Mouse (Mus musculus): ENCODE results near the gene Tnfsf13. TPM values are rescaled to one million over a fixed set of nuclear protein-coding genes. Genes with fewer than 3 reads are reported as not detected.

The Tnfsf13 gene
- total and polyA plus RNA-seq, 2 experiments, result 1.1 to 1.4 TPM

GRCm38 (mm10) chr11:69670786-69671725, 14.5 kb downstream of the Tnfsf13 start:
- H3K4me1 ChIP-seq (ENCODE audit: control insufficient read depth, insufficient read depth, low read length), result peaks cover 9% of the 10 kb centered on the region
- TF ChIP-seq CTCF (IDR thresholded peaks at IDR 0.05; ENCODE audit: low read depth, low read length) (no peak), POLR2A (IDR thresholded peaks at IDR 0.05; ENCODE audit: extremely low read depth, insufficient read depth, low read length) (peak; percentile 70)
- H3K79me2 ChIP-seq (ENCODE audit: control insufficient read depth, insufficient read depth, low read length), result peaks cover 10% of the 10 kb centered on the region; the same call in 1 of the 2 replicates
- H3K27ac ChIP-seq (replicated peaks; ENCODE audit: insufficient read depth, low read depth, low read length), result peak overlapping the region; percentile 95
- H3K36me3 ChIP-seq (ENCODE audit: control insufficient read depth, insufficient read depth, low read length), result peaks cover 49% of the 10 kb centered on the region
- peak; percentile 81 for DNase-seq (ENCODE audit: extremely low read depth, low read depth, low spot score)
- WGBS, result under 1% methylated on average over 59 of the region's 61 CpGs
- peak overlapping the region; percentile 99 for H3K9ac ChIP-seq (ENCODE audit: low read depth, low read length)
- peak overlapping the region; percentile 98 for H3K4me3 ChIP-seq (ENCODE audit: insufficient read depth, low read depth, low read length)
- no peaks in the 10 kb centered on the region for H3K27me3 ChIP-seq (ENCODE audit: control insufficient read depth, insufficient read depth, low read length)

- H3K27ac ChIP-seq (replicated peaks; ENCODE audit: insufficient read depth, low read depth, low read length), result no peak overlapping the region
- H3K9ac ChIP-seq (ENCODE audit: low read depth, low read length), result no peak overlapping the region
- no peak overlapping the region for H3K4me3 ChIP-seq (ENCODE audit: insufficient read depth, low read depth, low read length)
- WGBS, result 89% methylated on average over 3 of the region's 3 CpGs
- H3K4me1 ChIP-seq (ENCODE audit: control insufficient read depth, insufficient read depth, low read length), result peaks cover 11% of the 10 kb centered on the region
- peaks cover 6% of the 10 kb centered on the region; the same call in 1 of the 2 replicates for H3K79me2 ChIP-seq (ENCODE audit: control insufficient read depth, insufficient read depth, low read length)
- TF ChIP-seq CTCF (IDR thresholded peaks at IDR 0.05; ENCODE audit: low read depth, low read length) (no peak), POLR2A (IDR thresholded peaks at IDR 0.05; ENCODE audit: extremely low read depth, insufficient read depth, low read length) (no peak)
- H3K36me3 ChIP-seq (ENCODE audit: control insufficient read depth, insufficient read depth, low read length), result peaks cover 35% of the 10 kb centered on the region
- DNase-seq (ENCODE audit: extremely low read depth, low read depth, low spot score), result no peak
- H3K27me3 ChIP-seq (ENCODE audit: control insufficient read depth, insufficient read depth, low read length), result no peaks in the 10 kb centered on the region
Measured at GRCm38 (mm10) chr11:69666665-69667005, 18.9 kb downstream of the Tnfsf13 start.

GRCm38 (mm10) chr11:69665961-69666664, 19.5 kb downstream of the Tnfsf13 start, which contains the start of gene Cd68:
Cd68 (minus strand) TSS chr11:69666153.
- 49% methylated on average over 7 of the region's 7 CpGs for WGBS
- Histone ChIP-seq H3K36me3 (ENCODE audit: control insufficient read depth, insufficient read depth, low read length) (peaks cover 35% of the 10 kb centered on the region), H3K4me1 (ENCODE audit: control insufficient read depth, insufficient read depth, low read length) (peaks cover 16% of the 10 kb centered on the region)

DNA sequence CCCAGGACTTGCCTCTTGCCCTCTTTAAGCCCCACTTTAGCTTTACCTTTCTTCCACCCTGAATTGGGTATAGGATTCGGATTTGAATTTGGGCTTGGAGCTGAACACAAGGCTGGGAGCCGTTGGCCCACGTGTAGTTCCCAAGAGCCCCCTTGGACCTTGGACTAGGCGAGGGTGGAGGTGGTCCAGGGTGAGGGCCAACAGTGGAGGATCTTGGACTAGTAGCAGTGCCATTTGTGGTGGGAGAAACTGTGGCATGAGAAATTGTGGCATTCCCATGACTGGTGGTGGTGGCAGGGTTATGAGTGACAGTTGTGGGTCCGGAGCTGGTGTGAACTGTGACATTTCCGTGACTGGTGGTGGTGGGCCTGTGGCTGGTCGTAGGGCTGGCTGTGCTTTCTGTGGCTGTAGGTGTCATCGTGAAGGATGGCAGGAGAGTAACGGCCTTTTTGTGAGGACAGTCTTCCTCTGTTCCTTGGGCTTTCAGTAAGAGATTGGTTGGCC, 20.1 kb downstream of the Tnfsf13 start:
- Histone ChIP-seq H3K4me3 (ENCODE audit: insufficient read depth, low read depth, low read length) (peak overlapping the region; percentile 23), H3K79me2 (ENCODE audit: control insufficient read depth, insufficient read depth, low read length) (no peaks in the 10 kb centered on the region; the same call in 1 of the 2 replicates), H3K27me3 (ENCODE audit: control insufficient read depth, insufficient read depth, low read length) (no peaks in the 10 kb centered on the region), H3K36me3 (ENCODE audit: control insufficient read depth, insufficient read depth, low read length) (peaks cover 32% of the 10 kb centered on the region), H3K27ac (replicated peaks; ENCODE audit: insufficient read depth, low read depth, low read length) (0 out of 2 replicates have a peak overlapping the region, but pooled peaks have one; percentile 10), H3K4me1 (ENCODE audit: control insufficient read depth, insufficient read depth, low read length) (peaks cover 12% of the 10 kb centered on the region), H3K9ac (ENCODE audit: low read depth, low read length) (peak overlapping the region; percentile 16)
- TF ChIP-seq POLR2A (IDR thresholded peaks at IDR 0.05; ENCODE audit: extremely low read depth, insufficient read depth, low read length) (no peak), CTCF (IDR thresholded peaks at IDR 0.05; ENCODE audit: low read depth, low read length) (no peak)
- no peak for DNase-seq (ENCODE audit: extremely low read depth, low read depth, low spot score)
- 66% methylated on average over 9 of the region's 9 CpGs for WGBS

More at GRCm38 (mm10) chr11:69665961-69666664, 19.5 kb downstream of the Tnfsf13 start, which contains the start of gene Cd68:
- peak within 1 kb of the TSS; percentile 10; the same call in 1 of the 2 replicates for H3K27ac ChIP-seq (replicated peaks; ENCODE audit: insufficient read depth, low read depth, low read length)
- peak; percentile 64 for DNase-seq (ENCODE audit: extremely low read depth, low read depth, low spot score)
- peaks cover 4% of the 10 kb centered on the region; the same call in 1 of the 2 replicates for H3K79me2 ChIP-seq (ENCODE audit: control insufficient read depth, insufficient read depth, low read length)
- peak within 1 kb of the TSS; percentile 16 for H3K9ac ChIP-seq (ENCODE audit: low read depth, low read length)
- peak within 1 kb of the TSS; percentile 23 for H3K4me3 ChIP-seq (ENCODE audit: insufficient read depth, low read depth, low read length)
- no peaks in the 10 kb centered on the region for H3K27me3 ChIP-seq (ENCODE audit: control insufficient read depth, insufficient read depth, low read length)
- no peak for TF ChIP-seq CTCF (IDR thresholded peaks at IDR 0.05; ENCODE audit: low read depth, low read length)
- no peak for TF ChIP-seq POLR2A (IDR thresholded peaks at IDR 0.05; ENCODE audit: extremely low read depth, insufficient read depth, low read length)

DNA sequence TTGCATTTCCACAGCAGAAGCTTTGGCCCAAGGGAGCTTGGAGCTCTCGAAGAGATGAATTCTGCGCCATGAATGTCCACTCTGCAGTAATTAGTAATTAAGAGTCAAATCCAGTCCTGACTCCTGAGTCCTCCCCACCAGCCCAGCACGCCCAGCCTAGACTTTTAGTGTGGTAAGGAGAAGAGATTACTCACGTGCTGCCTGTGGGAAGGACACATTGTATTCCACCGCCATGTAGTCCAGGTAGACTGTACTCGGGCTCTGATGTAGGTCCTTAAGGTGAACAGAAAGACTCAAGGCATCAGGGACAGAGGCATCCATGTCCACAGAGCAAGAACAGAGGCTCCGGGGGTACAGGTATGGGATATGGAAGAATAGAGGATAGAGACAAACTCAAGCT, 20.7 kb downstream of the Tnfsf13 start:
- H3K27ac ChIP-seq (replicated peaks; ENCODE audit: insufficient read depth, low read depth, low read length), result no peak overlapping the region
- WGBS, result 87% methylated on average over 7 of the region's 7 CpGs

More for the DNA sequence above, 20.7 kb downstream of the Tnfsf13 start:
- DNase-seq (ENCODE audit: extremely low read depth, low read depth, low spot score), result no peak
- peaks cover 9% of the 10 kb centered on the region for H3K4me1 ChIP-seq (ENCODE audit: control insufficient read depth, insufficient read depth, low read length)
- TF ChIP-seq POLR2A (IDR thresholded peaks at IDR 0.05; ENCODE audit: extremely low read depth, insufficient read depth, low read length) (no peak), CTCF (IDR thresholded peaks at IDR 0.05; ENCODE audit: low read depth, low read length) (no peak)
- no peaks in the 10 kb centered on the region for H3K27me3 ChIP-seq (ENCODE audit: control insufficient read depth, insufficient read depth, low read length)
- H3K4me3 ChIP-seq (ENCODE audit: insufficient read depth, low read depth, low read length), result no peak overlapping the region
- H3K36me3 ChIP-seq (ENCODE audit: control insufficient read depth, insufficient read depth, low read length), result peaks cover 26% of the 10 kb centered on the region
- no peak overlapping the region for H3K9ac ChIP-seq (ENCODE audit: low read depth, low read length)
- no peaks in the 10 kb centered on the region; the same call in 1 of the 2 replicates for H3K79me2 ChIP-seq (ENCODE audit: control insufficient read depth, insufficient read depth, low read length)

Measured in liver, adult 2 months (tissue).